Mouse (Mus musculus): ENCODE results near the gene Selenow.

DNA sequence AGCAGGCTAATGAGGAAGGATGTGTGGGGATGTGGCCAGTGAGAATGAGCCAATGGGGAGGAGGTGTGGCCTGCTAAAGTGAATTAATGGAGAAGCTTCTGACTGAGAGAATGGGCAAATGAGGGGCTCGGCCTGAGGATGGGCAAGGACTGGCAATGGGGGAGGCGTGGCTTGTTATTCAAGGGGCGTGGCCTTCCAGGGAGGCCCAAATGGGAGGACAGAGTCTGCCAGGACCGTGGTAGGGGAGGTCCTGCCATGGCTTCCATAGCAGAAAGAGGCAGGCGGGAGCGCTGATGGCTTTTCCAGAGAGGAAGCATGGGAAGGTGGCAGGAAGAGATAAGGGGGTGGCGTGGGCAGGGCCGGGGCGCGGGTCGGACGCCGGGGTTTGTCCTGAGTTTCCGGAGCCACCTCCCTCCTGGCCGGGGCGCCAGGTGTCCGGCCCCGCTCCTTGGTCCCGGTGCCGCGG, 32.8 kb upstream of the Selenow start:
- TF ChIP-seq EP300 (IDR thresholded peaks at IDR 0.05; ENCODE audit: low read depth) (peak; percentile 96), CTCF (IDR thresholded peaks at IDR 0.05; ENCODE audit: low read depth) (no peak)
